Mouse (Mus musculus) thymus, adult 2 months (tissue): ENCODE measurements around the gene Cmtr1.

Source experiments
- CTCF ChIP-seq: fragments of 200-500 bp; IDR thresholded peaks from 2 replicates; pipeline ENCODE4 v1.5.1; 2012; ENCODE audit warnings: mild to moderate bottlenecking, control low read depth, low read length, moderate library complexity, borderline replicate concordance; ENCODE audit not compliant: control insufficient read depth, poor library complexity, insufficient read depth; ENCODE audit errors: extremely low read depth
- POLR2A ChIP-seq: fragments of 200-500 bp; IDR thresholded peaks from 2 replicates; pipeline ENCODE4 v1.6.1; 2012; ENCODE audit warnings: mild to moderate bottlenecking, low read length, control low read depth, moderate library complexity; ENCODE audit not compliant: control insufficient read depth, poor library complexity, insufficient read depth; ENCODE audit errors: extremely low read depth

DNA sequence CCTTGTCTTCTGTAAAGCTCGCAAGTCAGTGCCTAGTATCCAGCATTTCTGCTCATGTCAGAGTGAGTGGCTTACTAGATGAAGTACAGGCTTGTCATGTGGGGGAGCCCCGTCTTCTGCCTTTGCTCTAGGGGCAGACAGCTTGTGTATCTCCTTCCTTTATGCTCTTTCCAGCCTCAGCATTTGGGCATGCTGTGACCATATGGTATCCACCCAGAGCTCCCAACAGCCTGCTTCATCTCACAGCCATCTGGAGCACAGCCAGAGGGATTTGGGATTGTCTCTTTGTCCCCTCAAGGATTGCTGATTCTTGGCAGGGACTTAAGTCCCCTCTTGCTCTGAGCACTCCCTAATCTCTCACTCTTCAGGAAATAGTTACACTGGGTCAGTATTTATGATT, 19.8 kb downstream of the Cmtr1 start:
- TF ChIP-seq CTCF (no peak), POLR2A (no peak)
